Mouse (Mus musculus) naive thymus-derived CD4-positive, alpha-beta T cell, adult 5 months (primary cell): ENCODE measurements around the gene Defb11. TPM values are rescaled to one million over a fixed set of nuclear protein-coding genes. Genes with fewer than 3 reads are reported as not detected.

Experiments
- polyA plus RNA-seq: library from polyadenylated mRNA; unstranded; fragments of 100-300 nt; shearing (Covaris generic); gene quantifications from one replicate; pipeline ENCODE4 v1.2.1, GENCODE M21; 2017

Gene Defb11
- polyA plus RNA-seq, result not detected

GRCm38 (mm10) chr8:21906290-21906689, at the start of gene Defb11:
TSS of gene Defb11 (minus strand) at chr8:21906412.

GRCm38 (mm10) chr8:21946462-21946861, 40.2 kb upstream of the Defb11 start, which contains the start of gene Defb13:
TSS of gene Defb13 (plus strand) at chr8:21946762.

GRCm38 (mm10) chr8:21938052-21938451, 31.8 kb upstream of the Defb11 start, which contains the start of gene Defb35:
TSS of gene Defb35 (plus strand) at chr8:21938352.

GRCm38 (mm10) chr8:21932610-21933009, 26.4 kb upstream of the Defb11 start, which contains the start of gene Defb15:
TSS of gene Defb15 (minus strand) at chr8:21932710.

GRCm38 (mm10) chr8:21885321-21885720, 20.9 kb downstream of the Defb11 start, which contains the start of gene Defb9:
TSS of gene Defb9 (minus strand) at chr8:21885421.

GRCm38 (mm10) chr8:21858586-21858985, 47.6 kb downstream of the Defb11 start, which contains the start of gene Defb10:
TSS of gene Defb10 (plus strand) at chr8:21858901.

Other genes with a start within 250 kb of the Defb11 start
- gene Defa34, start 240.6 kb downstream of the Defb11 start, polyA plus RNA-seq, result not detected
- gene AY761184, start 202.8 kb downstream of the Defb11 start, polyA plus RNA-seq, result not detected
- not detected for gene Defa24, start 171.9 kb downstream of the Defb11 start, polyA plus RNA-seq
- gene Defb50, start 82.9 kb downstream of the Defb11 start, polyA plus RNA-seq, result not detected
- not detected for gene Defb2, start 66.5 kb downstream of the Defb11 start, polyA plus RNA-seq
- gene Defb10, start 47.5 kb downstream of the Defb11 start, polyA plus RNA-seq, result not detected
- not detected for gene Defb9, start 21.0 kb downstream of the Defb11 start, polyA plus RNA-seq
- gene Defb15, start 26.3 kb upstream of the Defb11 start, polyA plus RNA-seq, result not detected
- gene Defb35, start 31.9 kb upstream of the Defb11 start, polyA plus RNA-seq, result not detected
- not detected for gene Defb13, start 40.4 kb upstream of the Defb11 start, polyA plus RNA-seq
- not detected for gene Fam90a1a, start 52.3 kb upstream of the Defb11 start, polyA plus RNA-seq
- not detected for gene Ccdc70, start 63.4 kb upstream of the Defb11 start, polyA plus RNA-seq
- 0.12 TPM for gene Atp7b, start 153.9 kb upstream of the Defb11 start, polyA plus RNA-seq
- gene Alg11, start 154.3 kb upstream of the Defb11 start, polyA plus RNA-seq, result 8.2 TPM
- gene Nek5, start 218.6 kb upstream of the Defb11 start, polyA plus RNA-seq, result not detected